Mouse (Mus musculus): ENCODE results near the gene Apcs. TPM values are rescaled to one million over a fixed set of nuclear protein-coding genes. Genes with fewer than 3 reads are reported as not detected.

The Apcs gene
- 1.5 TPM for polyA plus RNA-seq (2015; fragmentation: Illumina TruSeq; extraction: RNeasy Lipid Tissue Mini Kit (QIAGEN cat#74804); ENCODE audit: insufficient read depth, low read depth, low replicate concordance)

GRCm38 (mm10) chr1:172894777-172895357, at the start of gene Apcs:
Gene Apcs (minus strand): TSS chr1:172895041.

Other genes with a start within 250 kb of the Apcs start
- 1.8 TPM for gene Crp, start 197.0 kb downstream of the Apcs start, polyA plus RNA-seq (2015; fragmentation: Illumina TruSeq; extraction: RNeasy Lipid Tissue Mini Kit (QIAGEN cat#74804); ENCODE audit: insufficient read depth, low read depth, low replicate concordance)
- gene Olfr16, start 55.4 kb upstream of the Apcs start, polyA plus RNA-seq (2015; fragmentation: Illumina TruSeq; extraction: RNeasy Lipid Tissue Mini Kit (QIAGEN cat#74804); ENCODE audit: insufficient read depth, low read depth, low replicate concordance): not detected
- not detected for gene Olfr1408, start 242.3 kb upstream of the Apcs start, polyA plus RNA-seq (2015; fragmentation: Illumina TruSeq; extraction: RNeasy Lipid Tissue Mini Kit (QIAGEN cat#74804); ENCODE audit: insufficient read depth, low read depth, low replicate concordance)